Mouse (Mus musculus): Measurements from ENCODE around the gene Akap6.

DNA sequence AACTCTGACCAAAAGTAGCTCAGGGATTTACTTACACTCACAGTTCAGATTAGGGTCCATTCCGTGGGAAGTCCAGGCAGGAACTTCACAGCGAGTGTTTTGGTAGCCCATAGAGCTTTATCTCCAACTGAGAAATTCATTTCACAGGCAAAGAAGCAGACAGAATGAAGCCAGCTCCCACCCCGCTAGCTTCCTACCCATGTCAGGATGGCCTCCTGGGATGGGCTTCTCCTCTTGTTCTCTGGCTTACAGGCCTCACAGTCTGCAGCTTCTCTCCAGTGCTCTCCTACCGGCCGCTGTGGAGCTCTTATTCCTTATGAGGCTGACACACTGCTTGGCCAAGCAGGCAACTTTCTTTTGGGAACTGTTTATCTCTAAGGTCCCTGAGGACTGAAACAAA lies 152.0 kb downstream of the Akap6 start:
- TF ChIP-seq CTCF (IDR thresholded peaks at IDR 0.05; ENCODE audit: low read depth) (no peak), EP300 (IDR thresholded peaks at IDR 0.05; ENCODE audit: low read depth) (no peak)
